Mouse (Mus musculus): ENCODE data around the gene Olfr583. TPM values are rescaled to one million over a fixed set of nuclear protein-coding genes. Genes with fewer than 3 reads are reported as not detected.

Olfr583 gene
- total RNA-seq (2021): not detected in 2 replicates
- long read RNA-seq: 0 reads

DNA sequence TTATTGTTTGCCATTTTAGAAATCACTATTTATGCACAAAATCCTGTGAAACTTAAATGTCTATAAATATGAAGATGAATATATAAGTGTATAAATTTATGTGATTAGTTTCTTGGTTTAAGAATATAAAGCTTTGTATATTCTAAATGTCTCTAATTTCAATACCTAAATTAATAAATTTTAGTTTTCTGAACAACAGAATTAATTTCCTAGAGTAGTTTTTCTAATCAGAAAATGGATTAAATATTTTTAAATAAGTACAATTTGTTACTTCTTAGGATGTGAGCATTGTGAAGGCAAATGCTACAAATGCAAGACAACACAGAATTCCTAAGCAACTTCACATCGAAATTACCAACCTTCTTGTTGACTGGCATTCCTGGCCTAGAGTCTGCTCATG lies at the start of gene Olfr583:
Gene Olfr583 (plus strand): TSS at position 301 of the 400 bp plus-strand sequence.
- DNase-seq: no peak

DNA sequence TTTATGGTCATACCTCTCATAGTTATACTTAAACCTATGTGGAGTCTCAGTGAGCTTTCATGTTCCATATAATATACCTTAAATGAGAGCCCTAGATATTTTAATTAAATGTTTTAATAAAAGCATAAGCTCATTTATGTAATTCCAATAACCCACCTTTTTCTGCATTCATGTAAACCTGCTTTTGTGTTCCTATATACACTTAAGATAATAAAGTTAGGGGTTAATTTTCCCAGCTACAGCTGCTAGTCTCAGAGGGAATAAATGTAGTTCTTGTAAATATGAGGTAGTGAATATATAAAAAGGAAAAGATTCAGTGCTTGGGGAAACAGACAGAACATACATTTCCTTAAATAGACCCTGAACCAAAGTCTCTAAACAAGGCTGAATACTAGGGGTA lies 13.4 kb upstream of the Olfr583 start, which contains the start of gene Olfr582:
Gene Olfr582 (plus strand): TSS at position 301 of the 400 bp plus-strand sequence.
- no peak for DNase-seq

DNA sequence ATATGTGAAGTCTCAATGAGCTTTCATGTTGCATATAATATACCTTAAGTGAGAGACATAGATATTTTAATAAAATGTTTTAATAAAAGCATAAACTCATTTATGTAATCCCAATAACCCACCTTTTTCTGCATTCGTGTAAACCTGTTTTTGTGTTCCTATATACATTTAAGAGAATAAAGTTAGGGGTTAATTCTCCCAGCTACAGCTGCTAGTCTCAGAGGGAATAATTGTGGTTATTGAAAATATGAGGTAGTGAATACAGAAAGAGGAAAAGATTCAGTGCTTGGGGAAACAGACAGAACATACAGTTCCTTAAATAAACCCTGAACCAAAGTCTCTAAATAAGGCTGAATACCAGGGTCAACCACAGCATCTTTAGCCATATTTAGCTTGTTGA lies 30.5 kb downstream of the Olfr583 start, which contains the start of gene Olfr584:
Gene Olfr584 (plus strand): TSS at position 301 of the 400 bp plus-strand sequence.
- DNase-seq: no peak

DNA sequence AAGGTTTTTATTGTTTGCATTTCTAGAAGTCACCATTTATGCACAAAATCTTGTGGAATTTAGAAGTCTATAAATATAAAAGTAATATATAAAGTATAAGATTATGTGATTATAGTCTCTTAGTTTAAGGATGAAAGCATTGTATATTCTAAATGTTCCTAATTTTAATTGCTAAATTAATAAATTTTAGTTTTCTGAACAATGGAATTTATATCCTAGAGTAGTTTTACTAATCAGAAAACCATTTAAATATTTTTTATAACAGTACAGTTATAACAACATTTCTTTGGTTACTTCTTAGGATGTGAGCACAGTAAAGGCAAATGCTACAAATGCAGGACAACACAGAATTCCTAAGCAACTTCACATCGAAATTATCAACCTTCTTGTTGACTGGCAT lies 46.3 kb downstream of the Olfr583 start, which contains the start of gene Olfr585:
Gene Olfr585 (plus strand): TSS at position 301 of the 400 bp plus-strand sequence.
- DNase-seq: no peak

Other genes with a start within 250 kb of the Olfr583 start
- gene Olfr564, start 247.8 kb upstream of the Olfr583 start, total RNA-seq (2021): not detected in 2 replicates
- gene Olfr566, start 192.5 kb upstream of the Olfr583 start, total RNA-seq (2021): not detected in 2 replicates
- gene Olfr568, start 174.2 kb upstream of the Olfr583 start, total RNA-seq (2021): not detected in 2 replicates
- gene Olfr569, start 160.4 kb upstream of the Olfr583 start, total RNA-seq (2021): not detected in 2 replicates
- gene Olfr570, start 156.7 kb upstream of the Olfr583 start, total RNA-seq (2021): not detected in 2 replicates
- not detected in 2 replicates for gene Olfr571, start 133.8 kb upstream of the Olfr583 start, total RNA-seq (2021)
- gene Olfr572, start 126.9 kb upstream of the Olfr583 start, total RNA-seq (2021): not detected in 2 replicates
- gene Olfr573-ps1, start 108.7 kb upstream of the Olfr583 start, total RNA-seq (2021): not detected in 2 replicates
- not detected in 2 replicates for gene Olfr574, start 102.8 kb upstream of the Olfr583 start, total RNA-seq (2021)
- gene Olfr575, start 92.5 kb upstream of the Olfr583 start, total RNA-seq (2021): not detected in 2 replicates
- gene Olfr576, start 88.6 kb upstream of the Olfr583 start, total RNA-seq (2021): not detected in 2 replicates
- gene Olfr577, start 75.4 kb upstream of the Olfr583 start, total RNA-seq (2021): not detected in 2 replicates
- not detected in 2 replicates for gene Olfr578, start 62.0 kb upstream of the Olfr583 start, total RNA-seq (2021)
- not detected in 2 replicates for gene Olfr582, start 13.3 kb upstream of the Olfr583 start, total RNA-seq (2021)
- gene Olfr584, start 30.6 kb downstream of the Olfr583 start, total RNA-seq (2021): not detected in 2 replicates
- not detected in 2 replicates for gene Olfr585, start 46.4 kb downstream of the Olfr583 start, total RNA-seq (2021)
- not detected in 2 replicates for gene Olfr586, start 74.3 kb downstream of the Olfr583 start, total RNA-seq (2021)
- not detected in 2 replicates for gene Olfr588-ps1, start 89.6 kb downstream of the Olfr583 start, total RNA-seq (2021)
- not detected in 2 replicates for gene Olfr589, start 105.1 kb downstream of the Olfr583 start, total RNA-seq (2021)
- gene Olfr591, start 127.0 kb downstream of the Olfr583 start, total RNA-seq (2021): not detected in 2 replicates
- not detected in 2 replicates for gene Olfr592, start 133.5 kb downstream of the Olfr583 start, total RNA-seq (2021)
- not detected in 2 replicates for gene Olfr593, start 160.6 kb downstream of the Olfr583 start, total RNA-seq (2021)
- gene Olfr594, start 165.7 kb downstream of the Olfr583 start, total RNA-seq (2021): not detected in 2 replicates
- not detected in 2 replicates for gene Usp17ld, start 201.2 kb downstream of the Olfr583 start, total RNA-seq (2021)